7 mouse cellular contexts compared by ENCODE assay signal in genomic region chr1:39367601-39368266, GRCm38 (mm10). TPM values are rescaled to one million over a fixed set of nuclear protein-coding genes. Genes with fewer than 3 reads are reported as not detected.
DNase-seq lines count a peak whose midpoint lies in the region; ATAC-seq lines count a peak whose summit lies in the region.

Gene Rpl31, plus strand, starts transcription at chr1:39367842.

- no peaks in the 10 kb centered on the region for H3K9me3 ChIP-seq in embryonic facial prominence, embryonic 11.5 days (replicated peaks; ENCODE audit: control insufficient read depth, low read length)
- no peaks in the 10 kb centered on the region for H3K9me3 ChIP-seq in limb, embryonic 10.5 days (replicated peaks)
- H3K9me3 ChIP-seq in midbrain, embryonic 13.5 days, result no peaks in the 10 kb centered on the region

- H3K36me3 ChIP-seq in embryonic facial prominence, embryonic 11.5 days (replicated peaks; ENCODE audit: control insufficient read depth, insufficient read depth, low read depth, low read length), result peaks cover 5% of the 10 kb centered on the region
- H3K36me3 ChIP-seq in limb, embryonic 10.5 days, result peaks cover 40% of the 10 kb centered on the region
- peaks cover 32% of the 10 kb centered on the region for H3K36me3 ChIP-seq in midbrain, embryonic 13.5 days

- H3K4me3 ChIP-seq in embryonic facial prominence, embryonic 11.5 days (ENCODE audit: low read depth, low read length), result peak within 1 kb of the TSS; percentile 97
- peak within 1 kb of the TSS; percentile 92 for H3K4me3 ChIP-seq in limb, embryonic 10.5 days
- H3K4me3 ChIP-seq in midbrain, embryonic 13.5 days (replicated peaks), result peak within 1 kb of the TSS; percentile 96

- no peaks in the 10 kb centered on the region for H3K27me3 ChIP-seq in embryonic facial prominence, embryonic 11.5 days (ENCODE audit: control insufficient read depth, insufficient read depth, low read length)
- H3K27me3 ChIP-seq in limb, embryonic 10.5 days (ENCODE audit: low read depth, poor library complexity, severe bottlenecking), result no peaks in the 10 kb centered on the region
- no peaks in the 10 kb centered on the region for H3K27me3 ChIP-seq in midbrain, embryonic 13.5 days

- peak; percentile 98 for ATAC-seq in embryonic facial prominence, embryonic 11.5 days (replicated peaks; ENCODE audit: insufficient number of reproducible peaks, low FRiP score, low TSS enrichment, low read depth)
- peak; percentile 98 for ATAC-seq in granulocyte monocyte progenitor cell, adult 5-6 weeks (replicated peaks; ENCODE audit: poor library complexity, severe bottlenecking)
- peak; percentile 99 for ATAC-seq in midbrain, embryonic 13.5 days

- DNase-seq in adrenal gland, postnatal 14 days, result peak; percentile 99
- DNase-seq in embryonic facial prominence, embryonic 11.5 days (ENCODE audit: low spot score), result peak; percentile 97
- DNase-seq in kidney, adult 11 months, result peak; percentile 98
- peak; percentile 95 for DNase-seq in limb, embryonic 10.5 days (ENCODE audit: low spot score)
- DNase-seq in spleen, adult 12 weeks (ENCODE audit: low spot score), result peak; percentile 80

- peak within 1 kb of the TSS; percentile 81 for H3K27ac ChIP-seq in embryonic facial prominence, embryonic 11.5 days (replicated peaks; ENCODE audit: low read depth, low read length)
- H3K27ac ChIP-seq in limb, embryonic 10.5 days, result peak within 1 kb of the TSS; percentile 95
- peak within 1 kb of the TSS; percentile 93 for H3K27ac ChIP-seq in midbrain, embryonic 13.5 days

- peak within 1 kb of the TSS; percentile 98 for H3K9ac ChIP-seq in embryonic facial prominence, embryonic 11.5 days (replicated peaks; ENCODE audit: low read length)
- H3K9ac ChIP-seq in midbrain, embryonic 13.5 days (replicated peaks), result peak within 1 kb of the TSS; percentile 99

- H3K4me1 ChIP-seq in embryonic facial prominence, embryonic 11.5 days (ENCODE audit: control insufficient read depth, insufficient read depth, low read length), result no peaks in the 10 kb centered on the region
- H3K4me1 ChIP-seq in limb, embryonic 10.5 days, result peaks cover 16% of the 10 kb centered on the region
- H3K4me1 ChIP-seq in midbrain, embryonic 13.5 days (replicated peaks), result peaks cover 22% of the 10 kb centered on the region

- WGBS in embryonic facial prominence, embryonic 11.5 days, result under 1% methylated on average over 62 of the region's 62 CpGs
- under 1% methylated on average over 61 of the region's 62 CpGs for WGBS in limb, embryonic 10.5 days
- under 1% methylated on average over 62 of the region's 62 CpGs for WGBS in midbrain, embryonic 13.5 days

- H3K4me2 ChIP-seq in embryonic facial prominence, embryonic 11.5 days (ENCODE audit: low read depth, low read length), result peak within 1 kb of the TSS; percentile 91
- H3K4me2 ChIP-seq in midbrain, embryonic 13.5 days (replicated peaks), result peak within 1 kb of the TSS; percentile 90

RNA-seq across cellular contexts. Expression of gene Rpl31, which starts in this region (rescaled TPM):
- total RNA-seq in adrenal gland, postnatal 14 days (2021), result 875 and 1,080 TPM in 2 replicates
- 507 and 521 TPM in 2 replicates for polyA plus RNA-seq in embryonic facial prominence, embryonic 11.5 days (2014; fragmentation: Nextera tagmentation; extraction: Ambion mirVana)
- 2,377 and 2,618 TPM in 2 replicates for total RNA-seq in granulocyte monocyte progenitor cell, adult 5-6 weeks (2014; fragmentation: Nextera tagmentation)
- total RNA-seq in granulocyte monocyte progenitor cell, adult 5-6 weeks (2017), result 283 and 432 TPM in 2 replicates
- polyA plus RNA-seq in limb, embryonic 10.5 days (2016; fragmentation: Nextera tagmentation; extraction: Ambion mirVana), result 467 and 570 TPM in 2 replicates
- 374 and 398 TPM in 2 replicates for polyA plus RNA-seq in midbrain, embryonic 13.5 days (2015; fragmentation: Nextera tagmentation; extraction: Ambion mirVana)

Comparison
In these comparisons a context has a peak if more than half of its experiments do, and no peak if none do; other contexts are left out.
1. Peak in every context shown above with its lines: DNase-seq, ATAC-seq, H3K4me3 ChIP-seq and H3K27ac ChIP-seq.